Mouse (Mus musculus) G1E (cell line): Measurements from ENCODE around the gene Perm1.

Experiments used
- CTCF ChIP-seq: IDR thresholded peaks from 2 replicates; pipeline ENCODE4 v1.5.1; 2012; ENCODE audit warnings: low read depth, low read length, inconsistent platforms, mixed read lengths
- GATA1 ChIP-seq: IDR thresholded peaks from 2 replicates; pipeline ENCODE4 v1.6.1; 2012; ENCODE audit warnings: borderline replicate concordance, low read length, inconsistent platforms, mixed read lengths
- GATA2 ChIP-seq: IDR thresholded peaks from 2 replicates; pipeline ENCODE4 v1.6.1; 2012; ENCODE audit warnings: low read depth, low read length, inconsistent platforms, borderline replicate concordance

DNA sequence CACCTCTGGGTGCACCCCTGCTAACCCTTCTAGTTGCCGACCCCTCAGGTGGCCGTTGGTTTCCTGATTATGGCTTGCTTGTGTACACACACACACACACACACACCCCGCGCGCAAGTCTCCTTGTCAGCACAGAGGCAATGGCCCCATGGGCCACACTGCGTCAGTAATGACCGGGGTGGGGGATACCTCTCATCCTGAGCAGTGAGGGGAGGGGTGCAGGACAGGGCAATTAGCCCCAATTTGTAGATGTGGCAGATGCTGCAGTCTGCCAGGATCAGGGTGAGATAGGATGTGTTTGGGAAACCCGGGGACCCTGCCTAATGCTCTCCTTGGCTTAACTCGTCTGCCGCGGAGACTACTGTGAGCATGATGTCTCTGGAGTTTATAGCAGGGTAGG, 33.9 kb downstream of the Perm1 start:
- no peak for TF ChIP-seq GATA1
- TF ChIP-seq CTCF, result no peak
- no peak for TF ChIP-seq GATA2
